Mouse (Mus musculus): ENCODE data around the gene Tbx5.
"Not testable (repeated sequence)": the region's sequence is repeated elsewhere in the genome, so short reads cannot be mapped to it uniquely, and the experiment has no call there.

The Tbx5 gene

GRCm38 (mm10) chr5:119841634-119842420 is 9.4 kb downstream of the Tbx5 start:
- in situ Hi-C loops (cut with MboI, MseI), result no loop called here

DNA sequence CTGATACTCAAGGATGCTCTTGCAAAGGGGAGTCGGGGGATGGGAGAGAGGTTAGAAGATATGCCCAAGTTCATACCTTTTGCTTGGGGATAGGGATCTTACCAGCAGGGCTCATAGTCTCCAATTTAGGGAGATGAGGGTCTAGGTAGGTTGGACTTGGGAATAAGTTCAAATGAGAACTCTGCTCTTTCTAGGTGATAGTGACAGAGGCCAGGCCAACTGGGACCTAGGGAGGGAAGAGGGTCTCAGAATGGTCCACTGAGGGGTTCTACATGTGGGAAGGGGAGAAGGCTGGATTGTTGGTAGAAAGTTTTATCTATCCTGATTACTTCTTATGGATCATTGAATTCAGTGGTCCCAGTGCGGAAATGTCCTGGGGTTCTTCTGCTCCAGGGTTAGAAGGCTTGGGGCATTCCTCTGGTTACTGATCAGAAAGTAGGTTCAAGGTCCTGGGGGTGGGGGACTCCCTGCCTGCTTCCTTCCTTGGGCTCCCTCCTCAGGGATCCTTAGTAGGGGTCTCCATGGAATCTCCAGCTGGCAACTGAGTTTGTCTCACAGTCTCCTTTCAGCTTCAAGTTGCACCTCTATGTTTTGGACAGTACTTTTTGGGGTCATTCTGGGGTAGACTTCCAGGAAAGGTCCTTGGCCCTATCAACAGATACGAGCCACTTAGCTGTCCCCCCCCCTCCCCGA is 10.4 kb downstream of the Tbx5 start:
- in situ Hi-C loops (cut with MboI, MseI), result no loop called here

- in situ Hi-C loops (cut with MboI, MseI), result no loop called here
Measured at GRCm38 (mm10) chr5:119843394-119843777, 10.9 kb downstream of the Tbx5 start.

- in situ Hi-C loops (cut with MboI, MseI), result no loop called here
Measured at GRCm38 (mm10) chr5:119844366-119844765, 11.9 kb downstream of the Tbx5 start.

- in situ Hi-C loops (cut with MboI, MseI), result no loop called here
Measured at GRCm38 (mm10) chr5:119844994-119845393, 12.5 kb downstream of the Tbx5 start.

DNA sequence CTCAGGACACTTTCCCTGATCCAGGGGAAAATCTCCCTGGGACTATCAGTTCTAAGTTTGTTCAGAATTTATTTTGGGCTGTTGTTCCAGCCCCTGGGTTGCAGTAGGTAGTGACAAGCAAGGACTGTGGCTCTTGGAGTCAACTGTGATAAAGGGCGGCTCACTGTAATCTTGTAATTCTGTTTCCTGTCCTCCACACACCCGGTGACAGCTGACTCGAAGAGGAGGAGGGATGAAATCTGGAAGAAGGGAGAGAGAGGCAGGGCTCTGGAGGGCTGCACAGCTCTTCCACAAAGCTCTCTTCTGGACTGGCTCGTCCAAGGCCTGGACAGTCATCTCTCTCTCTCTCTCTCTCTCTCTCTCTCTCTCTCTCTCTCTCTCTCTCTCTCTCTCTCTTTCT is 24.6 kb downstream of the Tbx5 start:
- in situ Hi-C loops (cut with MboI, MseI), result no loop called here

DNA sequence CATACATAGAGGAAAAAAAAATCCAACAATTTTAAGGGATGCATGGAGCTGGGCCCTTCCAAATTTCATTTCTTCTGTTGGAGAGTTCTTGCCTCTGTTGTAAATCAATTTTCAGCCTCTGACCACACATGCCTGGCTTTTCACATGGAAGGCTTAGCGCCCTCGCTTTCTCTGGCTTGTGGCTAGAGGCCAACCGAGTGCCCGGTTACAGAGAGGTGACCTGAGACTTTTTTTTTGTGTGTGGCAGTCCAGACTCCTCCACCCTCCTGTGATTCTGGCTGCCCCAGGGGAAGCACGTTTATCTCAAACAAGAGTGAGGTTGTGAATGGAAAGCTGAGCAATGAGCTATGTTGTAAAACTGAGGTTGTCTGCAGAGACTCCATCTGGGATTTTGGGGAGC is 28.8 kb downstream of the Tbx5 start:
- in situ Hi-C loops (cut with MboI, MseI), result no loop called here

DNA sequence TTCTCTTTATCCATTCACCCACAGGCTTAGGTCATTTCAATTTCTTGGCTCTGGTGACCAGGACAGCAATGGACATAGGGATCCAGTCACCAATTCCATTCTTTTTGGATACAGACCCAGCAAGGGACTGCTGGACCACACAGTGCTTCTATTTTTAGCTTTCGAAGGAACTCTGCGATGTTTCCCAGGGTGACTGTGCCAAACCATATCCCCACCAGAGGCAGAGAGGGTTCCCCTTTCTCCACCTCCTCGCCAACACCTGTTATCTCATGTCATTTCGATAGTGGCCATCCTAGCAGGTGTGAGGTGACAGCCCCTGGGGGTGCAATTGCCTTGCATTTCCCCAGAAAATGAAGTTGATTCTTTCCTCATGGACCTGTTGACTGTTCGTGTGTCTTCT is 30.0 kb downstream of the Tbx5 start:
- in situ Hi-C loops (cut with MboI, MseI), result no loop called here

GRCm38 (mm10) chr5:119866277-119867235 is 34.1 kb downstream of the Tbx5 start:
- in situ Hi-C loops (cut with MboI, MseI), result no loop called here

DNA sequence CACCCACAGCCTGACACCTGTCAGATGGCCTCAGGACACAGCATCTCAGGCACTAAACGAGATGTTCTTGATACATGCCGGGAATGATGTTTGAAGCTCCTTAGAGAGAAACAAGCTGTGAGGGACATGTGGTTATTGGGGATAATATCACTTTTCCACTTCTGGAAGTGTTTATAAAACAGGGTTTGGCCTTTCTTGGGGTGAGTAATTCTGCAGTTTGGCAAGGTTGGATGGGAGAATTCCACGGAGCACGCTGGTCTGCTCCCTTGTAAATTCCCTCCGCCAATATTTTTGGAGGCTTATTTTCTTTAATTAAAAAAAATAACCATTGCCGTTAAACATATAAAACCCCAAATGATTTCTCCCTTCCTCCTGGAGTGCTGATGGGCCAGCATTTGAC is 35.5 kb downstream of the Tbx5 start:
- in situ Hi-C loops (cut with MboI, MseI), result no loop called here

- in situ Hi-C loops (cut with MboI, MseI), result no loop called here
Measured at GRCm38 (mm10) chr5:119875421-119875820, 43.0 kb downstream of the Tbx5 start.

DNA sequence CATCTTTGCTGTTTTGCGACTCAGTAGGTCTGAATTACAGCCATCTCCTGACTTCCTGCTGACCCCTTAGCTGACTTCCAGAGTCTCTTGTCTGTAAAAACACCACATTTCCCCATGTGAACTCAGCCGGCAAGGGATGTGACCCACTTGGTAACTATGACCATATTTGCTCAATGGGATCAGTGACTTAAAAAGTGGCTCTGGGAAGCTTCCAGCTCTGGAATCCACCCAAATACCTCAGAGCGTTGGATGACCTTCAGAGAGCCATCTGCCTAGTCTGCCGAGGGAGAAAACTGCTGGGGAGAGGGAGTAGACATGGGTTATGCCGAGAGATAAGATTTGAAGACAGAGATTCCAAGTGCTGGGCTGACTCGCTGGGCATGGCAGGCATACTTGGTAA is 44.7 kb downstream of the Tbx5 start:
- in situ Hi-C loops (cut with MboI, MseI), result no loop called here

DNA sequence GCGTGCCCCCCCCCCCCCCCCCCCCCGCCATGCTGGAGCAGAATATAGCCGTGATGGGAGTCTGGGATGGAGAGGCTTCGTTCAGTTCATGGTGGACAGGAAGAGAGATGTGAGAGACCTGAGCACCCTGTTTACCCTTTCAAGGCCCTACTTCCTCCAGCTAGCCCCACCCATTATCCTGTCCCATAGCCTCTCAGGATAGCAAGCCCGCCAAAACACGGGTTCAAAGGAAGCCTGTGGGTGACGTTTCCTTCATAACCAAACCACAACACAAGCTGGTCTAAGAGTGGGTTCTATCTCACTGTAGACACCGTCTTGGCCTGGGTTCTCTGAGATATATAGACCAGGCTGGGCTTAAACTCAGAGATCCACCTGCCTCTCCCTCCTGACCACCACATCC is 53.1 kb downstream of the Tbx5 start:
- in situ Hi-C loops (cut with MboI, MseI), result no loop called here

DNA sequence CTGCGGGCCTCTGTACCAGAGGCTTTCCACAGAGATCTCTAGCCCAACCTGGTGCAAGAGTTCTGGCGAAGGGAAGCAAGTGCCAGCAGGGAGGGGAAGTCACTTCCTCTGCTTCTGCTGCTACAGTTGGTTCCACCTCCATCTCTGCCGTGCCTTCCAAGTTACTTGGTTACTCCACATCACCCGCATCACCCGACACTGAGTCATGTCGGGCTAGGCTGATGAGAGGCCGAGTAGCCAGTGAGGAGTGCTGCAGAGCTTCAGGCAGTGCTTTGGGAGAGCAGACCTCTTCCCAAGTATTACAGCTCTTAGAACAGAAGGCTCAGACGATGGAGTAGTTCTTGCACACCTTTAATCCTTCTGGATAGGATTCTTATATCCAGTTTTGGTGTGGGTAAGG is 54.9 kb downstream of the Tbx5 start:
- in situ Hi-C loops (cut with MboI, MseI), result no loop called here

GRCm38 (mm10) chr5:119891960-119892359 is 59.5 kb downstream of the Tbx5 start:
- in situ Hi-C loops (cut with MboI, MseI), result no loop called here

GRCm38 (mm10) chr5:119893060-119893459 is 60.6 kb downstream of the Tbx5 start:
- in situ Hi-C loops (cut with MboI, MseI), result no loop called here

GRCm38 (mm10) chr5:119896605-119897004 is 64.1 kb downstream of the Tbx5 start:
- in situ Hi-C loops (cut with MboI, MseI), result no loop called here

GRCm38 (mm10) chr5:119916551-119917171 is 84.2 kb downstream of the Tbx5 start:
- in situ Hi-C loops (cut with MboI, MseI), result no loop called here

DNA sequence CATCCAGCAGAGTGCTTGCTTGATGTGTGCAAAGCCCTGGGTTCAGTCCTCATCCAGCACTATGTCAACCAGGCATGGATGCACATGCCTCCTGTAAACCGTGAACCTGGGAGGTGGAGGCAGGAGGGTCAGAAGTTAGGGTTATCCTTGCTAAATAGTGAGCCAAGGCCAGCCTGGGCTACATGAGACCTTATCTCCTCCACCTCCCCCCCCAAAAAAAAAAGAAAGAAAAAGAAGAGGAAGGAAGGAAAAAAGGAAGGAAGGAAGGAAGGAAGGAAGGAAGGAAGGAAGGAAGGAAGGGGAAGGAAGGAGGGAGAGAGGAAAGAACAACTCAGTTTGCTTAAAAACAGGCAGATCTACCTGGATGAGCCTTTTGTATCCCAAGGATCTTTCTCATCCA is 85.9 kb downstream of the Tbx5 start:
- in situ Hi-C loops (cut with MboI, MseI), result not testable (repeated sequence)

DNA sequence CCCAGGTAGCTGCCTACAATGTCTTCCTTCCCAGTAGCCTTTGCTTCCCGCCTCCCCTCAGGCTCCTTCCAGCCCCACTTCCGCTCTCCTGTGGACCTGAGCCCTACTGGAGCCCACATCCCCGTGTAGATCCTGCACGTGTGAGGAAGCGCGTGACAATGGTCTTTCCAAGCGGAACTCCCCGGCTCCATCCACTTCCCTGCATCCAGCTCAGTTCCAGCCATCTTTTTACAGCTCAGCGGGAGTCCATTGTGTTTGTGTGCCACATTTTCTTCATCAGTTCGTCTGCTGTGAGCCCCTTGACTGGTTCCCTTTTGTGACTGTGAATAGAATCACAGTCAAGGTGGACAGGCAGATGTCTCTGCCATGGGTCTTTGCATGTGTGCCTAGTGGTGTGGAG is 88.5 kb downstream of the Tbx5 start:
- in situ Hi-C loops (cut with MboI, MseI), result no loop called here

GRCm38 (mm10) chr5:119922229-119922628 is 89.8 kb downstream of the Tbx5 start:
- in situ Hi-C loops (cut with MboI, MseI), result no loop called here

Data from regulatory T cell (primary cell).